Mouse (Mus musculus): ENCODE results near the gene Chrng.

The Chrng gene

DNA sequence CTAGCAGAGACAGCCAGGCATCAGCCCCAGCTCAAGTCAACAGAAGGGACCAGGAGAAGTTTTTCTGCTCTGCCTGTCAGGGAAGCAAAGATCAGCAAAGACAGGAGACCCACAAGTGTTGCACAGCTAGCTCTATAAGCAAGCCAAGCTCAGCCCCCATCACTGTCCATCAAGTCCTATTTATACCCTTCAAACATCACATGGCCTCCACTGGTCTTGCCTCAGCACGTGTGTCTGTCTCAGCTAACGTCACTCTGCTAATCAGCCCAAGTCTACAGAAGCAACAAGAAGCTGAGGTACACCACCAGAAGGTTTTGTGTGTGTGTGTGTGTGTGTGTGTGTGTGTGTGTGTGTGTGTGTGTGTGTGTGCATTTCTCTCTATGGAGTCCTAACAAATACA lies 3.6 kb upstream of the Chrng start:
- DNase-seq: no peak

- DNase-seq: no peak
Measured at GRCm38 (mm10) chr1:87201848-87202247, 2.6 kb upstream of the Chrng start.

- DNase-seq: no peak
Measured at GRCm38 (mm10) chr1:87203779-87204178, 678 bp upstream of the Chrng start.

DNA sequence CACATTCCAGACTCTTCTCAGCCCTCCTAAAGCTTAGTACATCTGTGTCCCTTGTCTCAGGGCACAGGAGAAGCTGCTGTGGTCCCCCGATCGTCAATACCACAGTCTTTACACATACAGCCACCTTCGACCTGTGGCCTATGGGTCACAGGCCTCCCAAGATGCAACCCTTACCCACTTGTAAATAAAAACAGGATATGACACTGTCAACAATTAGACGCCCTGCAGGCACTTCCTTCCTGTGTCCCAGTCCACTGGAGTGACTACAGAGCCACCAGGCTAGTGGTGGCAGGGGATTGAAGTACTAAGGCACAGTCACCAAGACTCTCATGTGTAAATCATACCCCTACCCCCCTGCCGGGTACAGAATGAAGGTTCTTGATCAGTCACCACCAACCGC lies 581 bp downstream of the Chrng start:
- DNase-seq: no peak

DNA sequence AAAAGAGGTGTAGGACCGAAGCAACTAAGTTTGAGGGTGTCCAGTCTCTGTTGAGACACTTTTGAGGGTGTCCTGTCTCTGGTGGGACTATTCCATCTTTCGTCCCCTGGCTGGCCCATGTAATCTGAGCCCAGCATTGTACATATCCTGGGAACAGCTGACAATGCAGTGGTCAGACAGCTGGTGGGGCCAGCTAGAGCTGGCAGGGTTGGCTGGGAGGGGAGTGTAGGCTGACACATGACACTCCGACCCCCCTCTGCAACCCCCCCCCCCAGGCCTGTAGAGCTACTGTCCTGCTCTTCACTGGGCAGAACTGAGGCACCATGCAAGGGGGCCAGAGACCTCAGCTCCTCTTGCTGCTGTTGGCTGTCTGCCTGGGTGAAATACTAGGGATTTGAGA lies 1.0 kb downstream of the Chrng start:
- DNase-seq: no peak

- no peak for DNase-seq
Measured at GRCm38 (mm10) chr1:87206339-87206738, 1.9 kb downstream of the Chrng start.

DNA sequence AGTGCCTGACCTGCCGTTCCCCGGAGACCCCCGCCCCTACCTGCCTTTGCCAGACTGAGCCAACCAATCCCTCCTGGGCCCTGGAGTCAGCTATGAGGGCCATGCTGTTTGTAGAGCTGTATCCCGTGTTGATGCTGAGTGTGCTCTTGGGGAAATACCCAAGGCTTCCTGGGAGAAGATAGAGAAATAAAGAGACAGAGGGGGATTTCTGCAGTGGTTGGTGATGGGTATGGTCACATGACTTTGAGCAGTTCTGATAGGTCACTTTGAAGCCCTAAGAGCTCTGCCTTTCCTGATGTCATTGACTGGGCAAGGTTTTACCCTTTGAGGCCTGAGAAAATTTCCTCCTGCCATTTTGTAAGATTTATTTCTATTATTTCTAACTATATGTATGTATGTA lies 7.0 kb downstream of the Chrng start:
- no peak for DNase-seq

DNA sequence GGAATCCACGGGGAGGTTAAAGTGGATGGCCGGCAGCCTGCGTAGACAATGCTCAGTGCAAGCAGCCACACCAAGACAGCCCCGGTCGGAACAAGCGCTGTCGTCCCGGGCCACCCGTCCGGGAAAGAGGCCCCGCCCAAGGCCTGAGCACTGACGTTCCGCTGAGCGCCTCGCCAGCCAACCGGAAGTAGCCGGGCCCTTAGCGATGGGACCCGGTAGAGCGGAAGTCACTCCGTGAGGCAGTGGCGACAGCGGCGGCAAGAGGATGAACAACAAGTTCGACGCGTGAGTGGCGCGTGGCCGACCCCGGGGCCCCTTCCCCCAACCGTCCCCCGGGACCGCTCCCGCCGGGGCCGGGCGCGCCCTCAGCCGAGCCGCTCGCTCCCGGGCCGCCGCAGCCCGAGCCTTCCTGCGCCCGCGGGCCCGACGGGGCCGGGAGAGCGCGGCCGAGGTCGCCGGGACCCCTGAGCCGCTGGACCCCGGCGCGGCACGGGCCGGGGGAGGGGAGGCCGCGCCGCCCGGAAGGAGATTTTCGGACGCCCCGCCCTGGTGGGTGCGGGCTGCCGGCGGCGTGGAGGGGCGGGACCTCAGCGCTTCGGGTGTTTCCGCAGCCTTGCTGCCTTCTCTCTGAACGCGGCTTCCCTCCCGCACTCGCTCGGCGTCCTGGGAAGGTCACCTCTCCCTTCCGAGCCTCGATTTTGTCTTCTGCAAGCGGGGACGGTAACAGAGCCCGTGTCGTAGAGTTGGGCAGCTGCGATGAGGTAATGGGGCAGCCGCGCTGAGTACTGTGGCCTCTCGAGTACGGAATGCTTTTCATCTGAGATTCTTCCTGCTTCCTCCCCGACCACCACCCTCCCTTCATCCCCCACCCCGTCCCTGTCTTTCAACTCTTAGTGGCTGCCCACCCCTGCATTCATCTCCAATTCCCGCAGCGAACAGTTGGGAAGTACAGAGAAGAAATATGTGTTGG lies 9.6 kb downstream of the Chrng start, which contains the start of gene Eif4e2:
Gene Eif4e2 (plus strand): TSS at position 180 of the 970 bp plus-strand sequence.
- peak; percentile 91 for DNase-seq

DNA sequence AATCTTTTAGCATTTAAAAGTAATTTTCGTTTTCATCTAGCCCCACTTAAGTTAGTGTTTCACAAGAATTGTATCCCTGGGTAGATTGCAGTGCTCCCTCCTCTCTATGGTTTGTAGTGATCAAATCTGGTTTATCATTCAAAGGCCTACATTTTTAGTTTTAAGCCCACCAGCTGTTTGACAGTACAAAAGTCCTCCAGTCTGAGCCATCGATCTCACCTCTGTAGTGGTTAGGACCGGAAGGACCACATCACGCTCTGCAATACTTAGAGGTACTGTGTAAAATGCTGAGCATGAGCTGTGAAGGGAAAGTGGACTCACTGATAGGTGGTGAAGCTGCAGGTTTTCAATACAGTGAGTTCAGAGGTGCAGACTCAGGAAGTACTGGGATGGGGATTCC lies 10.3 kb downstream of the Chrng start:
- DNase-seq: no peak

GRCm38 (mm10) chr1:87217938-87218337 lies 13.5 kb downstream of the Chrng start:
- peak; percentile 29 for DNase-seq

- no peak for DNase-seq
Measured at GRCm38 (mm10) chr1:87225739-87226138, 21.3 kb downstream of the Chrng start.

DNA sequence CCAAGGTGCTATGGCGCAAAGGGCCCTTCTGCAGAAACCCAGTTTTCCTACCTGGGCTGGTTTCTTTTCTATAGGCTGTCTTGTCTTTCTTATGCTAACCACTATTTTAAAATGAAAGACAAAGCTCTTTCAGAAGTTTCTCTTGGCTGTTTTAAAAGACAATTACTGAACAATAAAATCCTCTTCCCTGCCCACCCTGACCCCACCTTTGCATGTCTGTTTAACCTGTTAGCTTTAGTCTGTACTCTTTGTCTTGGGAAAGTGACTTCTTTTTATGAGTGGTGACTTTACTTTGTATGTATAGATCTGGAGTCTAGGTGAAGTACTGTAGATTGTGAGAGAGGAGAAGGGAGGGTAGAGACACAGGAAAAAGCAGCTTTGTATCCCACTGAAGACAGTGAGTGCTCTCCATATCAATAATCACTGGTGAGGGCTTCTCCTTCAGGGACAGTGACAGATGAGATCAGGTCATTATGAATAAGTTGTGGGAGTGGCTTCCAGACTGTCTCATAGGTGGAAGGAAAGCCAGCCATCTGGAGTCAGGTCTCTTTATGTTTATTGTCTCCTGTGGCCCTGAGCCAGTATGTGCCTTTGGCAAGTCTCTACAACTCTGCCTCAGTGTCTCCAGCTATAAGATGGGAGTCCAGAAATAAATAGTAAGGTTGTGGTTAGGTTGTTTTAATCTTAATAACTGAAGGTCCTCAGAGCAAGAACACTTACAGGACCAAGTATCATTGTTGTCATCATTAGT lies 22.1 kb downstream of the Chrng start:
- no peak for DNase-seq

DNA sequence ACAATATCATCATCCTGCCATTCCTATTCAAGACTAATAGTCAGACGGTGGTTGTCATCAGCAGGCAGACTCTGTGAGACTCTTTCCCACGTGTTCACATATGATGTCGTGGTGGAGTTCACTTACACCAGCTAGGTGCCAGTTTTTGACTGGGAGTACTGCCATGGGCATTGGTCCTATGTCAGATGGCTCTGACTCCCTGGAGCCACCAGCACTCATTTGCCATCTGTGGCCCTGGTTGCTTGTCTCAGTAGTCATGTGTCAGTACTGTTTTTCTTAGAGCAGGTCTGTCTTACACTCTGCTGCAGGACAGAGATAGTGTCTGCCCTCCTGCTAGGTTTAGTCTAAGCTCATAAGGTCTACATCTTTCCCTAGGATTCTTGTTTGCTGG lies 22.7 kb downstream of the Chrng start:
- DNase-seq: no peak

DNA sequence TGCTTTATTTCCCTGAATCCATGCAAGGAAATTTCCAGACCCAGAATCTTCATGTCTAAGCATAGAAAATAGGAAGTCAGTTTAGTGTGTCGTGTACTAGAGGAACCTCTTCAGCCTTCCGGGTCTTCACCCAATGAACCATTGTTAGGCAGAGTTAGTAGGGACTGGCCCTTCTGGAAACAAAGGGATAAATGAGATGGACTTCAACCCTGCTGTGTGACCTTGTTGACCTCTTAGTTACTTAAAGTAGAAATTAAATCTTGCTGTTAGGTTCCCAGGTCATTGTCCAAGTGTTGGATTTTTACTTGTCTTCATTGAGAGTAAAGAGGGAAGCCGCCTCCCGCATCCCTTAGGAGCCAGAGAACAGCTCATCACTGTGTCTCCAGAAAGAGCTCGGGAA lies 26.1 kb downstream of the Chrng start:
- DNase-seq: no peak

- DNase-seq: no peak
Measured at GRCm38 (mm10) chr1:87232197-87232596, 27.7 kb downstream of the Chrng start.

- no peak for DNase-seq
Measured at GRCm38 (mm10) chr1:87239056-87239455, 34.6 kb downstream of the Chrng start.

DNA sequence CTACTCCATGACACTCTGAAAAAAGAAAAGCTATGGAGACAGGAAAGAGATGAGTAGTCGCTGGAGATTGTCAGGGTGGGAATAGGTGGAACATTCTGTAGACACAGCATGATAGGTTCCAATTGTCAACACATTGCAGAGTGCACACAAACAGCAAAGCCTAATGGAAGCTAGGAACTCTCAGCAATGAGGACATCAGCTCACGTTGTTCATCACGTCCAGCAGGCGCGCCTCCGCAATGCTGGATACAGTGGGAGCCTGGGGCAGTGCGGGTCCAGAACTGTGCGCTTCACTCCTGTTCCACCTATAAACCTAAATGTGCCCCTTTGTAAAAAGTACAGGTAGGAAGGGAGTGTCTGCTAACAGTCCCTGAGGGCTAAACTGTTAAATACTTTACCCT lies 38.6 kb downstream of the Chrng start:
- DNase-seq: no peak

DNA sequence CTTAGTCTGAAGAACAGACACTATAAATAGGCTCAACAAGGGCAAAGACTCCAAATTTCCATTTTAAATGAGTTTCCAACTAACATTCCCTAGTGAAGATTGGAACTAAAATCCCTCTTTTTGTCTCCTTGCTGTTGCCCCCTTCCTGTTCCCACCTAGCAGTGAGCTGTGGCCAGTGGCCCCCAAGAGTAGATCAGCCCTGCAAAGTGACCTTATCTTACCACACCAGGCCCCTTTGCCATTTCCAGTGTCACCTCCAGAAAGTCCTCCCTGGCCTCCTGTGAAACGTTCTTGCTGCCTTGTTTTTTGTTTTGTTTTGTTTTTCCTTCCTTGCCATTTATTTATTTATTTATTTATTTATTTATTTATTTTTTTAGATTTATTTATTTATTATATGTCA lies 41.0 kb downstream of the Chrng start:
- no peak for DNase-seq

DNA sequence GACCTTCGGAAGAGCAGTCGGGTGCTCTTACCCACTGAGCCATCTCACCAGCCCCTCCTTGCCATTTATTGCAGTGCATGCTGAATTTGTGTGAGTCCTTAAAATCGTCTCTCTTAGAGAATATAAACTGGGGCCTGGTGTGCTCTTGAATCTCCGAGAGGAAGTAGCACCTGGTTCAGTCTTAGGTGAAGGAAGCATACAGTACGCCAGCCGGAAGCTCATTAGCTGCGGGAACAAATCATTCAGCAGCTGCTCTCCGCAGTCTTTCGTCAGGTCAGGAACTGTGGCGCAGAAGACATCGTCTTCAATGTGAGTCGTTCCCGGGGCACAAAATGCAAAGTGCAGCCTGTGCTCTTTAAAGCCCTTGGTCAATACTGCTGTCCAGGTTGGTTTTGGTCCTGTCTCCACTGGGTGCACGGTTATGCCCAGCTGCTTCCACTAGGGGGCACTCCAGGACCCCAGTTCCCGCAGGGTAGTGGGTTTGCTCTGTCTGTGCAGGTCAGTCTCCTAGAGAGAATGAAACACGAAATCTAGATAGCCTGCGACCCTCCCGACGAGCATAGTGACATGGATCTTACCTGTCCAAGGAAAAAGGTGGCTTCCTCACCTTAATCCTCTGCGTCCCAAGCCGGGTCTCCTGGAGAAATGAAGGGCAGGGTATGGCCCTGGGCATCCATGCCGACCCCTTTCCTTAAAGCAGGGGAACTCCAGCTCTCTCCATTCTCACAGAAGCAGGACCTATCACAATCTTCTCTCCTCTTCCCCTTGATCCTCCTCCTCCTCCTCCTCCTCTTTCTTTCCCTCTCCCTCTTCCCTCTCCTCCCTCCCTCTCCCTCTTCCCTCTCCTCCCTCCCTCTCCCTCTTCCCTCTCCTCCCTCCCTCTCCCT lies 41.7 kb downstream of the Chrng start:
- DNase-seq: peak; percentile 88

DNA sequence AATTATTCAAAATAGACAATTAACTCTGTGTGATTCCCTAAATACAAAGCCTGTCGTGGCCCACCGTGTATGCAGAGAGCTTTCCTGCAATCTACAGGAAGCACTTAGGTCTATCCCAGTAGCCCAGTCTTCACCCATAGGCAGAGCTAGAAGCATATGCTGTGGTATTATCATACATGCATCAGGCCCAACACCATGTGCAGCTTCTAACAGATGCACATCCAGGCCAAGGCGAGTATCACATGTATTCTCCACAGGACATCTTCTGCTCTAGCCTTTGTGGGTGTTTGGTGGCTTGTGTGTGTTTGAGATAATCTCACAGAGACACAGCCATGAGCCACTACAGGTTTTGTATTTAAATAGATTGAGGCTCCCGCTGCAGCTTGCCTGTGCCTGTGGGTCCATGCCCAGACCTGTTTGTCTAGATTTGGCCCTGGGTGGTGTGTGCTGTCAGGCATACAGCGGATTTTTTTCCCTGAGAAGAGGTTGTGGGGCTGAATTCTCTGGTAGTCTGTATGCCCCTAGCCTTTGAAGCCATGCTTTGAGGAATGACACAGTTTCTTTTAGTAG lies 47.7 kb downstream of the Chrng start:
- no peak for DNase-seq

GRCm38 (mm10) chr1:87255173-87255572 lies 50.7 kb downstream of the Chrng start:
- DNase-seq: no peak

- no peak for DNase-seq
Measured at GRCm38 (mm10) chr1:87257691-87258090, 53.2 kb downstream of the Chrng start.

- peak; percentile 63 for DNase-seq
Measured at GRCm38 (mm10) chr1:87258484-87258883, 54.0 kb downstream of the Chrng start.
